Comparison of ENCODE assay signal across 8 mouse cellular contexts in genomic region chr5:100430076-100430390, GRCm38 (mm10). TPM values are rescaled to one million over a fixed set of nuclear protein-coding genes. Genes with fewer than 3 reads are reported as not detected.
DNase-seq lines count a peak whose midpoint lies in the region; ATAC-seq and TF ChIP-seq lines count a peak whose summit lies in the region.

No protein-coding gene starts in this region.

- TF ChIP-seq CTCF in small intestine, adult 2 months (IDR thresholded peaks at IDR 0.05; ENCODE audit: extremely low read depth, insufficient read length, insufficient replicate concordance, low read depth, low read length) = no peak

- 5% methylated on average over 11 of the region's 11 CpGs for WGBS in neural tube, embryonic 11.5 days
- WGBS in limb, embryonic 13.5 days = 3% methylated on average over 11 of the region's 11 CpGs
- WGBS in small intestine, adult 2 months = under 1% methylated on average over 11 of the region's 11 CpGs

- peak overlapping the region; percentile 68 for H3K4me3 ChIP-seq in neural tube, embryonic 11.5 days (ENCODE audit: low read depth, low read length)
- peak overlapping the region; percentile 81 for H3K4me3 ChIP-seq in limb, embryonic 13.5 days
- H3K4me3 ChIP-seq in small intestine, adult 2 months (ENCODE audit: low read depth, low read length) = peak overlapping the region; percentile 81

- peaks cover 8% of the 10 kb centered on the region for H3K36me3 ChIP-seq in neural tube, embryonic 11.5 days (ENCODE audit: control insufficient read depth, insufficient read depth, low read length)
- peaks cover 30% of the 10 kb centered on the region for H3K36me3 ChIP-seq in limb, embryonic 13.5 days
- H3K36me3 ChIP-seq in small intestine, adult 2 months (ENCODE audit: control insufficient read depth, insufficient read depth, low read length) = peaks cover 6% of the 10 kb centered on the region

- H3K9ac ChIP-seq in neural tube, embryonic 11.5 days (ENCODE audit: low read length) = peak overlapping the region; percentile 84
- peak overlapping the region; percentile 97 for H3K9ac ChIP-seq in limb, embryonic 13.5 days

- H3K27me3 ChIP-seq in neural tube, embryonic 11.5 days (ENCODE audit: control insufficient read depth, insufficient read depth, low read length) = no peaks in the 10 kb centered on the region
- H3K27me3 ChIP-seq in limb, embryonic 13.5 days = no peaks in the 10 kb centered on the region
- no peaks in the 10 kb centered on the region for H3K27me3 ChIP-seq in small intestine, adult 2 months (ENCODE audit: control insufficient read depth, insufficient read depth, low read length)

- peaks cover 20% of the 10 kb centered on the region for H3K4me1 ChIP-seq in neural tube, embryonic 11.5 days (ENCODE audit: control insufficient read depth, insufficient read depth, low read length)
- peaks cover 40% of the 10 kb centered on the region for H3K4me1 ChIP-seq in limb, embryonic 13.5 days
- peaks cover 12% of the 10 kb centered on the region for H3K4me1 ChIP-seq in small intestine, adult 2 months (ENCODE audit: control insufficient read depth, insufficient read depth, insufficient read length, low read length)

- no peak for DNase-seq in neural tube, embryonic 11.5 days (ENCODE audit: low spot score)
- DNase-seq in neural tube, embryonic 10.5 days (ENCODE audit: extremely low spot score, low spot score) = no peak
- no peak for DNase-seq in layer of hippocampus, adult 18-20 months (ENCODE audit: low spot score in 2 of 2)
- no peak for DNase-seq in thymus, postnatal 14 days
- DNase-seq in cerebellum, adult 11-12 months = no peak

- ATAC-seq in neural tube, embryonic 11.5 days (ENCODE audit: insufficient read depth, low FRiP score, low TSS enrichment) = no peak
- 0 out of 2 replicates have a peak, but pooled peaks have one; percentile 2 for ATAC-seq in erythroblast, adult 5-6 weeks (replicated peaks; ENCODE audit: low FRiP score, poor library complexity, severe bottlenecking)
- ATAC-seq in limb, embryonic 13.5 days (ENCODE audit: low FRiP score, low read depth) = no peak

- no peaks in the 10 kb centered on the region for H3K9me3 ChIP-seq in neural tube, embryonic 11.5 days (ENCODE audit: control insufficient read depth, low read length)
- H3K9me3 ChIP-seq in limb, embryonic 13.5 days = no peaks in the 10 kb centered on the region

- H3K27ac ChIP-seq in neural tube, embryonic 11.5 days (ENCODE audit: low read depth, low read length) = peak overlapping the region; percentile 87
- H3K27ac ChIP-seq in limb, embryonic 13.5 days = peak overlapping the region; percentile 87
- H3K27ac ChIP-seq in small intestine, adult 2 months (ENCODE audit: insufficient read depth, low read depth, low read length) = peak overlapping the region; percentile 82

- TF ChIP-seq POLR2A in small intestine, adult 2 months (IDR thresholded peaks at IDR 0.05; ENCODE audit: low read depth, low read length) = no peak

- H3K4me2 ChIP-seq in neural tube, embryonic 11.5 days (ENCODE audit: low read depth) = peak overlapping the region; percentile 63
- peak overlapping the region; percentile 84 for H3K4me2 ChIP-seq in limb, embryonic 13.5 days (replicated peaks)

RNA-seq across cellular contexts. Expression of gene Sec31a, which starts 14.0 kb away (rescaled TPM):
- 119 and 131 TPM in 2 replicates for polyA plus RNA-seq in neural tube, embryonic 11.5 days (2014; fragmentation: Nextera tagmentation; extraction: Ambion mirVana)
- total RNA-seq in erythroblast, adult 5-6 weeks (2015; ENCODE audit: low replicate concordance) = 26.5 and 46.4 TPM in 2 replicates
- 24.3 and 24.4 TPM in 2 replicates for total RNA-seq in erythroblast, adult 5-6 weeks (2017; ENCODE audit: low replicate concordance)
- 208 and 231 TPM in 2 replicates for polyA plus RNA-seq in limb, embryonic 13.5 days (2015; fragmentation: Nextera tagmentation; extraction: Ambion mirVana)
- polyA plus RNA-seq in small intestine, adult 2 months (2012; rRNA removed) = 331 and 688 TPM in 2 replicates
- 100 to 1,000 TPM; 105 to 107 TPM for total RNA-seq in layer of hippocampus, adult 18-20 months (2021)
